Comparison of ENCODE assay signal across 10 mouse cellular contexts in genomic region chr15:98973015-98973614, GRCm38 (mm10). TPM values are rescaled to one million over a fixed set of nuclear protein-coding genes. Genes with fewer than 3 reads are reported as not detected.
DNase-seq lines count a peak whose midpoint lies in the region; ATAC-seq lines count a peak whose summit lies in the region.
"Had no signal": no experiment of that assay in that cellular context is flagged by ENCODE, and none has a peak within 500 bp of the region (broad histone marks: within the 10 kb centered on the region; RNA-seq: fewer than 3 reads in every experiment).

No protein-coding gene starts in this region.

- no peaks in the 10 kb centered on the region for H3K27me3 ChIP-seq in forebrain, embryonic 14.5 days (replicated peaks; ENCODE audit: control insufficient read depth, insufficient read depth, low read length)
- no peaks in the 10 kb centered on the region for H3K27me3 ChIP-seq in kidney, embryonic 14.5 days (ENCODE audit: control insufficient read depth, insufficient read depth, low read length)
- H3K27me3 ChIP-seq in neural tube, embryonic 13.5 days = no peaks in the 10 kb centered on the region
- H3K27me3 ChIP-seq in intestine, embryonic 15.5 days (replicated peaks) = no peaks in the 10 kb centered on the region

- H3K4me3 ChIP-seq in forebrain, embryonic 14.5 days (ENCODE audit: low read depth, low read length) = no peak overlapping the region
- H3K4me3 ChIP-seq in kidney, embryonic 14.5 days (ENCODE audit: low read length) = no peak overlapping the region
- H3K4me3 ChIP-seq in neural tube, embryonic 13.5 days = no peak overlapping the region
- no peak overlapping the region for H3K4me3 ChIP-seq in intestine, embryonic 15.5 days (replicated peaks)

- peak; percentile 71 for DNase-seq in kidney, adult 11 months
- DNase-seq in kidney, postnatal 10 days = no peak
- no peak for DNase-seq in forebrain, embryonic 14.5 days (ENCODE audit: low spot score)
- no peak for DNase-seq in frontal cortex, postnatal 10 days (ENCODE audit: low spot score in 2 of 2)
- DNase-seq in MN1 (ENCODE audit: low spot score) = no peak
- DNase-seq: cerebellum, adult 11-12 months; gastrocnemius, postnatal 10 days had no signal

- WGBS in forebrain, embryonic 14.5 days = 88% methylated on average over 9 of the region's 9 CpGs
- WGBS in kidney, embryonic 14.5 days = 56% methylated on average over 9 of the region's 9 CpGs
- 58% methylated on average over 9 of the region's 9 CpGs for WGBS in neural tube, embryonic 13.5 days
- 90% methylated on average over 9 of the region's 9 CpGs for WGBS in intestine, embryonic 15.5 days

- no peak overlapping the region for H3K4me2 ChIP-seq in forebrain, embryonic 14.5 days (ENCODE audit: low read length)
- peak overlapping the region; percentile 3; the same call in 1 of the 2 replicates for H3K4me2 ChIP-seq in kidney, embryonic 14.5 days (replicated peaks; ENCODE audit: low read depth, low read length)
- peak overlapping the region; percentile 31 for H3K4me2 ChIP-seq in neural tube, embryonic 13.5 days
- H3K4me2 ChIP-seq in intestine, embryonic 15.5 days (replicated peaks) = no peak overlapping the region

- no peaks in the 10 kb centered on the region for H3K9me3 ChIP-seq in forebrain, embryonic 14.5 days (replicated peaks; ENCODE audit: control insufficient read depth, low read length)
- no peaks in the 10 kb centered on the region for H3K9me3 ChIP-seq in kidney, embryonic 14.5 days (ENCODE audit: control insufficient read depth, low read length)
- no peaks in the 10 kb centered on the region for H3K9me3 ChIP-seq in neural tube, embryonic 13.5 days
- H3K9me3 ChIP-seq in intestine, embryonic 15.5 days = no peaks in the 10 kb centered on the region

- H3K27ac ChIP-seq in forebrain, embryonic 14.5 days (ENCODE audit: low read depth, low read length) = peak overlapping the region; percentile 46
- peak overlapping the region; percentile 79 for H3K27ac ChIP-seq in kidney, embryonic 14.5 days (ENCODE audit: low read depth, low read length)
- peak overlapping the region; percentile 98 for H3K27ac ChIP-seq in neural tube, embryonic 13.5 days (replicated peaks)
- no peak overlapping the region for H3K27ac ChIP-seq in intestine, embryonic 15.5 days

- no peak overlapping the region for H3K9ac ChIP-seq in forebrain, embryonic 14.5 days (ENCODE audit: low read length)
- no peak overlapping the region for H3K9ac ChIP-seq in kidney, embryonic 14.5 days (ENCODE audit: low read depth, low read length)
- peak overlapping the region; percentile 43 for H3K9ac ChIP-seq in neural tube, embryonic 13.5 days
- no peak overlapping the region for H3K9ac ChIP-seq in intestine, embryonic 15.5 days

- peaks cover 52% of the 10 kb centered on the region for H3K4me1 ChIP-seq in forebrain, embryonic 14.5 days (ENCODE audit: control insufficient read depth, insufficient read depth, low read length)
- H3K4me1 ChIP-seq in kidney, embryonic 14.5 days (ENCODE audit: control insufficient read depth, insufficient read depth, low read length) = peaks cover 13% of the 10 kb centered on the region
- H3K4me1 ChIP-seq in neural tube, embryonic 13.5 days (replicated peaks) = peaks cover 77% of the 10 kb centered on the region
- H3K4me1 ChIP-seq in intestine, embryonic 15.5 days (replicated peaks) = peaks cover 17% of the 10 kb centered on the region

- H3K36me3 ChIP-seq in forebrain, embryonic 14.5 days (ENCODE audit: control insufficient read depth, insufficient read depth, low read length) = no peaks in the 10 kb centered on the region
- no peaks in the 10 kb centered on the region for H3K36me3 ChIP-seq in kidney, embryonic 14.5 days (ENCODE audit: control insufficient read depth, insufficient read depth, low read length)
- no peaks in the 10 kb centered on the region for H3K36me3 ChIP-seq in neural tube, embryonic 13.5 days
- H3K36me3 ChIP-seq in intestine, embryonic 15.5 days = no peaks in the 10 kb centered on the region

- no peak for ATAC-seq in forebrain, embryonic 14.5 days
- ATAC-seq in kidney, embryonic 14.5 days (ENCODE audit: low FRiP score, low TSS enrichment) = no peak
- no peak for ATAC-seq in neural tube, embryonic 13.5 days (ENCODE audit: low read depth)
- ATAC-seq in intestine, embryonic 15.5 days = no peak

RNA-seq across cellular contexts. Expression of gene Tuba1a, which starts 19.6 kb away (rescaled TPM):
- polyA plus RNA-seq in forebrain, embryonic 14.5 days (2014; fragmentation: Nextera tagmentation; extraction: Ambion mirVana) = 18,182 and 18,289 TPM in 2 replicates
- polyA plus RNA-seq in kidney, embryonic 14.5 days (2014; fragmentation: Nextera tagmentation; extraction: Ambion mirVana) = 891 and 921 TPM in 2 replicates
- polyA plus RNA-seq in neural tube, embryonic 13.5 days (2015; fragmentation: Nextera tagmentation; extraction: Ambion mirVana) = 13,124 and 14,228 TPM in 2 replicates
- 981 and 999 TPM in 2 replicates for polyA plus RNA-seq in intestine, embryonic 15.5 days (2015; fragmentation: Nextera tagmentation; extraction: Ambion mirVana)

RNA-seq across cellular contexts. Expression of gene Gm49450, which starts 19.8 kb away (rescaled TPM):
- polyA plus RNA-seq in forebrain, embryonic 14.5 days (2014; fragmentation: Nextera tagmentation; extraction: Ambion mirVana) = not detected in 2 replicates
- polyA plus RNA-seq in kidney, embryonic 14.5 days (2014; fragmentation: Nextera tagmentation; extraction: Ambion mirVana) = not detected in 2 replicates
- not detected in 2 replicates for polyA plus RNA-seq in neural tube, embryonic 13.5 days (2015; fragmentation: Nextera tagmentation; extraction: Ambion mirVana)
- not detected in 2 replicates for polyA plus RNA-seq in intestine, embryonic 15.5 days (2015; fragmentation: Nextera tagmentation; extraction: Ambion mirVana)

RNA-seq across cellular contexts. Expression of gene Tuba1b, which starts 38.8 kb away (rescaled TPM):
- 1,499 and 1,719 TPM in 2 replicates for polyA plus RNA-seq in forebrain, embryonic 14.5 days (2014; fragmentation: Nextera tagmentation; extraction: Ambion mirVana)
- 1,971 and 2,088 TPM in 2 replicates for polyA plus RNA-seq in kidney, embryonic 14.5 days (2014; fragmentation: Nextera tagmentation; extraction: Ambion mirVana)
- 1,062 and 1,121 TPM in 2 replicates for polyA plus RNA-seq in neural tube, embryonic 13.5 days (2015; fragmentation: Nextera tagmentation; extraction: Ambion mirVana)
- 1,296 and 1,330 TPM in 2 replicates for polyA plus RNA-seq in intestine, embryonic 15.5 days (2015; fragmentation: Nextera tagmentation; extraction: Ambion mirVana)

RNA-seq across cellular contexts. Expression of gene Lmbr1l, which starts 55.1 kb away (rescaled TPM):
- polyA plus RNA-seq in forebrain, embryonic 14.5 days (2014; fragmentation: Nextera tagmentation; extraction: Ambion mirVana) = 10.9 TPM in 2 replicates
- 5.5 and 8.6 TPM in 2 replicates for polyA plus RNA-seq in kidney, embryonic 14.5 days (2014; fragmentation: Nextera tagmentation; extraction: Ambion mirVana)
- 34.9 and 39.0 TPM in 2 replicates for polyA plus RNA-seq in neural tube, embryonic 13.5 days (2015; fragmentation: Nextera tagmentation; extraction: Ambion mirVana)
- 18.6 and 19.0 TPM in 2 replicates for polyA plus RNA-seq in intestine, embryonic 15.5 days (2015; fragmentation: Nextera tagmentation; extraction: Ambion mirVana)

RNA-seq across cellular contexts. Expression of gene Tuba1c, which starts 56.6 kb away (rescaled TPM):
- polyA plus RNA-seq in forebrain, embryonic 14.5 days (2014; fragmentation: Nextera tagmentation; extraction: Ambion mirVana) = 56.7 and 93.1 TPM in 2 replicates
- 187 and 196 TPM in 2 replicates for polyA plus RNA-seq in kidney, embryonic 14.5 days (2014; fragmentation: Nextera tagmentation; extraction: Ambion mirVana)
- polyA plus RNA-seq in neural tube, embryonic 13.5 days (2015; fragmentation: Nextera tagmentation; extraction: Ambion mirVana) = 25.6 and 29.7 TPM in 2 replicates
- 253 and 271 TPM in 2 replicates for polyA plus RNA-seq in intestine, embryonic 15.5 days (2015; fragmentation: Nextera tagmentation; extraction: Ambion mirVana)

Comparison
In these comparisons a context has a peak if more than half of its experiments do, and no peak if none do; other contexts are left out.
1. H3K4me2 ChIP-seq: peak in kidney, embryonic 14.5 days (single experiment) and neural tube, embryonic 13.5 days (single experiment); none in forebrain, embryonic 14.5 days (single experiment) and intestine, embryonic 15.5 days (single experiment).
2. RNA of gene Tuba1a, which starts 19.6 kb away (polyA plus RNA-seq): 18,182 to 18,289 TPM in forebrain, embryonic 14.5 days and 13,124 to 14,228 TPM in neural tube, embryonic 13.5 days; 981 to 999 TPM in intestine, embryonic 15.5 days and 891 to 921 TPM in kidney, embryonic 14.5 days; every median in the first group is over 10 times any median in the second.